Mouse (Mus musculus) MEL (cell line): ENCODE results near the gene Tert.

Experiments used
- BHLHE40 ChIP-seq: IDR thresholded peaks from 2 replicates; pipeline ENCODE4 v1.6.1; 2012; ENCODE audit warnings: low read depth, mild to moderate bottlenecking, inconsistent platforms, low read length, improper control_type of control experiment, borderline replicate concordance
- CTCF ChIP-seq, 3 experiments: IDR thresholded peaks in 2 of 3; conservative IDR thresholded peaks in 1 of 3; 2 replicates each; pipeline ENCODE4 v1.5.1; 2011 to 2012; ENCODE audit warnings: low read length in 3 of 3, low read depth in 2 of 3, mild to moderate bottlenecking in 2 of 3, improper control_type of control experiment in 1 of 3, inconsistent platforms in 1 of 3, mixed read lengths in 1 of 3, moderate library complexity in 1 of 3; ENCODE audit not compliant: control insufficient read depth in 1 of 3, insufficient read depth in 1 of 3, poor library complexity in 1 of 3, severe bottlenecking in 1 of 3
- EP300 ChIP-seq, 2 experiments: IDR thresholded peaks; 2 replicates each; pipeline ENCODE4 v1.6.1; 2011; ENCODE audit warnings: improper control_type of control experiment in 2 of 2, low read length in 2 of 2, low read depth in 1 of 2, mild to moderate bottlenecking in 1 of 2
- GATA1 ChIP-seq: IDR thresholded peaks from 2 replicates; pipeline ENCODE4 v1.6.1; 2011; ENCODE audit warnings: low read depth, low read length, improper control_type of control experiment
- HCFC1 ChIP-seq: IDR thresholded peaks from 2 replicates; pipeline ENCODE4 v1.6.1; 2012; ENCODE audit warnings: low read depth, mild to moderate bottlenecking, inconsistent platforms, low read length, improper control_type of control experiment, moderate library complexity
- KAT2A ChIP-seq: conservative IDR thresholded peaks from 2 replicates; pipeline ENCODE4 v1.6.1; 2012; ENCODE audit warnings: low read depth, low read length, improper control_type of control experiment, inconsistent platforms
- MAX ChIP-seq: IDR thresholded peaks from 2 replicates; pipeline ENCODE4 v1.6.1; 2011; ENCODE audit warnings: low read length, improper control_type of control experiment
- MXI1 ChIP-seq: IDR thresholded peaks from 2 replicates; pipeline ENCODE4 v1.6.1; 2011; ENCODE audit warnings: mild to moderate bottlenecking, low read depth, low read length, improper control_type of control experiment
- MYC ChIP-seq: IDR thresholded peaks from 2 replicates; pipeline ENCODE4 v1.6.1; 2011; ENCODE audit warnings: low read depth, mild to moderate bottlenecking, low read length, improper control_type of control experiment, moderate library complexity
- POLR2A ChIP-seq, 2 experiments: IDR thresholded peaks; 2 replicates each; pipeline ENCODE4 v1.6.1; 2011 to 2012; ENCODE audit warnings: low read length in 2 of 2, mild to moderate bottlenecking in 2 of 2, control low read depth in 1 of 2, improper control_type of control experiment in 1 of 2, low read depth in 1 of 2, moderate library complexity in 1 of 2; ENCODE audit not compliant: control insufficient read depth in 1 of 2, insufficient read depth in 1 of 2, poor library complexity in 1 of 2
- POLR2AphosphoS2 ChIP-seq: IDR thresholded peaks from 2 replicates; pipeline ENCODE4 v1.6.1; 2011; ENCODE audit warnings: low read length, improper control_type of control experiment
- RAD21 ChIP-seq: IDR thresholded peaks from 2 replicates; pipeline ENCODE4 v1.6.1; 2011; ENCODE audit warnings: mild to moderate bottlenecking, low read depth, low read length, improper control_type of control experiment
- TAL1 ChIP-seq: IDR thresholded peaks from 2 replicates; pipeline ENCODE4 v1.6.1; 2012; ENCODE audit warnings: mild to moderate bottlenecking, inconsistent platforms, low read length, moderate library complexity, mixed read lengths
- ZC3H11A ChIP-seq: IDR thresholded peaks from 2 replicates; pipeline ENCODE4 v1.6.1; 2012; ENCODE audit warnings: low read depth, mild to moderate bottlenecking, inconsistent platforms, low read length, improper control_type of control experiment

GRCm38 (mm10) chr13:73685502-73685901 lies 58.8 kb downstream of the Tert start:
- TF ChIP-seq RAD21 (no peak), MYC (no peak), KAT2A (no peak), HCFC1 (no peak), POLR2AphosphoS2 (no peak), MAX (no peak), ZC3H11A (no peak), POLR2A (IDR thresholded peaks at IDR 0.05; ENCODE audit: control insufficient read depth in 1 of 2, insufficient read depth in 1 of 2, low read depth in 1 of 2, low read length in 2 of 2, poor library complexity in 1 of 2) (no peak), EP300 (IDR thresholded peaks at IDR 0.05; ENCODE audit: low read depth in 1 of 2, low read length in 2 of 2) (no peak), BHLHE40 (no peak), GATA1 (no peak), TAL1 (no peak), CTCF (IDR thresholded peaks at IDR 0.05 in 2 of 3, conservative IDR thresholded peaks at IDR 0.05 in 1 of 3; ENCODE audit: control insufficient read depth in 1 of 3, insufficient read depth in 1 of 3, low read depth in 2 of 3, low read length in 3 of 3, poor library complexity in 1 of 3, severe bottlenecking in 1 of 3) (no peak), MXI1 (no peak)
